ENCODE assay signal across 24 mouse cellular contexts in the genomic region with DNA sequence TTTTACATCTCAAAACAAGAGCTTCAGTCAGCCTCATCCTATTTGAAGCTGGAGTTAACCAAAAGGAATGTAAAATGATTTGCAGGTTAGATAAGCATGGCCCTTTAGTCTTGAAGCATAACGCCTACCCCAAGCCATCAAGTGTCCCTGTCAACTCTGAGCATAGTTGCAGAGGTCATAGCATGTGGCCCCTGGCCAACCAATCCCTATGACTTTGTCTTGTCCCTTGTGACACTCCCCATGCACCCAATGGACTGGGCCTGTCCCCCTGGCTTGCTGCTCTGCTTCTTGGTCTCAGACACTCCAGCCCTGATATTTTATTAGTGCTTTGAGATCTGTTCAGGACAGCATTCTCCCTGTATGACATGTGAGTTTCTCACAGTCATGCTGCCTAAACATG. TPM values are rescaled to one million over a fixed set of nuclear protein-coding genes. Genes with fewer than 3 reads are reported as not detected.
DNase-seq lines count a peak whose midpoint lies in the region; ATAC-seq and TF ChIP-seq lines count a peak whose summit lies in the region.
"Had no signal": no experiment of that assay in that cellular context is flagged by ENCODE, and none has a peak within 500 bp of the region (broad histone marks: within the 10 kb centered on the region; RNA-seq: fewer than 3 reads in every experiment).

No protein-coding gene starts in this region.

- H3K4me1 ChIP-seq in heart, adult 2 months (ENCODE audit: control insufficient read depth, insufficient read depth, low read length) = peaks cover 15% of the 10 kb centered on the region
- 0 out of 2 replicates have a peak, but pooled peaks cover 3% of the 10 kb centered on the region for H3K4me1 ChIP-seq in heart, embryonic 10.5 days
- H3K4me1 ChIP-seq in liver, embryonic 16.5 days (ENCODE audit: control insufficient read depth, low read depth, low read length) = no peaks in the 10 kb centered on the region; the same call in 1 of the 2 replicates
- peaks cover 30% of the 10 kb centered on the region for H3K4me1 ChIP-seq in brown adipose tissue, adult 24 weeks (ENCODE audit: control insufficient read depth, insufficient read depth, insufficient read length, low read length)
- H3K4me1 ChIP-seq: forebrain, embryonic 12.5 days; forebrain, embryonic 15.5 days; hindbrain, embryonic 10.5 days had no signal

- no peak overlapping the region for H3K4me3 ChIP-seq in heart, adult 2 months
- no peak overlapping the region for H3K4me3 ChIP-seq in heart, embryonic 10.5 days
- H3K4me3 ChIP-seq in liver, embryonic 16.5 days (ENCODE audit: low read depth, low read length) = no peak overlapping the region
- no peak overlapping the region for H3K4me3 ChIP-seq in brown adipose tissue, adult 24 weeks (ENCODE audit: insufficient read depth, low read depth, low read length)
- H3K4me3 ChIP-seq: embryonic facial prominence, embryonic 10.5 days; embryonic facial prominence, embryonic 13.5 days; erythroblast, embryonic 14.5 days; forebrain, embryonic 12.5 days; forebrain, embryonic 15.5 days; hindbrain, embryonic 10.5 days; hindbrain, embryonic 13.5 days had no signal

- no peak for TF ChIP-seq POLR2A in heart, adult 2 months (IDR thresholded peaks at IDR 0.05; ENCODE audit: insufficient read depth, low read depth, low read length)

- intact Hi-C loops in heart, adult 2 months (cut with DNase I) = no loop called here

- peak; percentile 37; the same call in 1 of the 2 replicates for ATAC-seq in liver, embryonic 16.5 days (ENCODE audit: low read depth)
- ATAC-seq: activated CD4-positive, CD25-positive, alpha-beta regulatory T cell, adult 4 months; forebrain, embryonic 15.5 days; hindbrain, embryonic 16.5 days had no signal

- no peak for TF ChIP-seq CTCF in heart, adult 2 months (IDR thresholded peaks at IDR 0.05)

- H3K27ac ChIP-seq in heart, adult 2 months = peak overlapping the region; percentile 24
- H3K27ac ChIP-seq in heart, embryonic 10.5 days = no peak overlapping the region
- H3K27ac ChIP-seq in liver, embryonic 16.5 days (ENCODE audit: low read length) = no peak overlapping the region
- H3K27ac ChIP-seq in brown adipose tissue, adult 24 weeks (replicated peaks; ENCODE audit: low read depth, low read length) = peak overlapping the region; percentile 26; the same call in 1 of the 2 replicates
- H3K27ac ChIP-seq: embryonic facial prominence, embryonic 13.5 days; forebrain, embryonic 12.5 days; forebrain, embryonic 15.5 days; hindbrain, embryonic 10.5 days; hindbrain, embryonic 13.5 days had no signal

- no peak for TF ChIP-seq EP300 in heart, adult 2 months (IDR thresholded peaks at IDR 0.05; ENCODE audit: insufficient read depth, low read depth, low read length)

- no peaks in the 10 kb centered on the region for H3K9me3 ChIP-seq in heart, embryonic 10.5 days
- H3K9me3 ChIP-seq in liver, embryonic 16.5 days (replicated peaks; ENCODE audit: control insufficient read depth, low read length) = no peaks in the 10 kb centered on the region
- H3K9me3 ChIP-seq: embryonic facial prominence, embryonic 10.5 days; embryonic facial prominence, embryonic 13.5 days; forebrain, embryonic 12.5 days; forebrain, embryonic 15.5 days; hindbrain, embryonic 10.5 days; hindbrain, embryonic 13.5 days had no signal

- no peaks in the 10 kb centered on the region for H3K79me2 ChIP-seq in heart, adult 2 months (replicated peaks; ENCODE audit: control insufficient read depth, insufficient read depth, low read length)

- H3K36me3 ChIP-seq in heart, adult 2 months (ENCODE audit: control insufficient read depth, insufficient read depth, low read length) = peaks cover 3% of the 10 kb centered on the region; the same call in 1 of the 2 replicates
- H3K36me3 ChIP-seq in heart, embryonic 10.5 days = no peaks in the 10 kb centered on the region
- H3K36me3 ChIP-seq in liver, embryonic 16.5 days (ENCODE audit: control insufficient read depth, insufficient read depth) = no peaks in the 10 kb centered on the region
- H3K36me3 ChIP-seq: embryonic facial prominence, embryonic 10.5 days; embryonic facial prominence, embryonic 13.5 days; forebrain, embryonic 12.5 days; forebrain, embryonic 15.5 days; hindbrain, embryonic 13.5 days had no signal

- H3K9ac ChIP-seq in heart, adult 2 months (ENCODE audit: low read depth, low read length) = no peak overlapping the region
- no peak overlapping the region for H3K9ac ChIP-seq in liver, embryonic 16.5 days (ENCODE audit: low read depth, low read length)
- H3K9ac ChIP-seq: embryonic facial prominence, embryonic 13.5 days; forebrain, embryonic 12.5 days; forebrain, embryonic 15.5 days; hindbrain, embryonic 13.5 days had no signal

- H3K27me3 ChIP-seq in heart, adult 2 months (ENCODE audit: control insufficient read depth, insufficient read depth, low read length) = no peaks in the 10 kb centered on the region
- peaks cover 11% of the 10 kb centered on the region; the same call in 1 of the 2 replicates for H3K27me3 ChIP-seq in heart, embryonic 10.5 days (ENCODE audit: insufficient read depth, poor library complexity, severe bottlenecking)
- H3K27me3 ChIP-seq in liver, embryonic 16.5 days (ENCODE audit: control insufficient read depth, insufficient read depth, low read depth, low read length) = no peaks in the 10 kb centered on the region
- H3K27me3 ChIP-seq: embryonic facial prominence, embryonic 13.5 days; forebrain, embryonic 12.5 days; forebrain, embryonic 15.5 days; hindbrain, embryonic 13.5 days had no signal

- no peak overlapping the region for H3K4me2 ChIP-seq in liver, embryonic 16.5 days (ENCODE audit: low read depth, low read length)
- H3K4me2 ChIP-seq: embryonic facial prominence, embryonic 13.5 days; forebrain, embryonic 12.5 days; forebrain, embryonic 15.5 days; heart, embryonic 11.5 days; hindbrain, embryonic 13.5 days had no signal

- DNase-seq in adrenal gland, postnatal 10 days = peak; percentile 25
- no peak for DNase-seq in adrenal gland, postnatal 25 days
- DNase-seq in heart, adult 2 months = no peak
- no peak for DNase-seq in heart, embryonic 10.5 days (ENCODE audit: low spot score)
- no peak for DNase-seq in liver
- DNase-seq: adrenal gland, adult 8-10 months; cerebellum, adult 11-12 months; cerebellum, adult 8-10 months; cerebellum, postnatal 10 days; cerebellum, postnatal 36 days; embryo, embryonic 11 days; gastrocnemius, postnatal 10 days had no signal

- WGBS in heart, adult 2 months = 80% methylated on average over 1 of the region's 1 CpGs
- 58% methylated on average over 1 of the region's 1 CpGs for WGBS in heart, embryonic 10.5 days
- 54% methylated on average over 1 of the region's 1 CpGs for WGBS in liver, embryonic 16.5 days (ENCODE audit: insufficient replicate concordance)

RNA-seq across cellular contexts. Expression of a gene that starts 30.3 kb away (rescaled TPM):
- 10 to 100 TPM; 23.9 to 29.1 TPM for total RNA-seq in adrenal gland, postnatal 10 days (2021)
- total RNA-seq in adrenal gland, postnatal 25 days (2021) = 17.8 and 27.7 TPM in 2 replicates
- 10 to 100 TPM; 17.2 to 20.3 TPM for total RNA-seq in heart, adult 2 months (2021)
- polyA plus RNA-seq in heart, adult 2 months (2012; rRNA removed) = 8.1 and 10.1 TPM in 2 replicates
- polyA plus RNA-seq in heart, embryonic 10.5 days (2016; fragmentation: Nextera tagmentation; extraction: Ambion mirVana) = 3.1 and 5.0 TPM in 2 replicates
- 1.7 and 2.1 TPM in 2 replicates for polyA plus RNA-seq in liver, embryonic 16.5 days (2015; fragmentation: Nextera tagmentation; extraction: Ambion mirVana)
- 18.2 and 23.7 TPM in 2 replicates for polyA plus RNA-seq in brown adipose tissue, adult 24 weeks (2012; ENCODE audit: insufficient read depth, insufficient read length, missing spikeins)
- polyA plus RNA-seq: erythroblast, embryonic 14.5 days had no signal

Comparison
In these comparisons a context has a peak if more than half of its experiments do, and no peak if none do; other contexts are left out.
1. H3K27ac ChIP-seq: peak in heart, adult 2 months (single experiment) and brown adipose tissue, adult 24 weeks (single experiment); none in heart, embryonic 10.5 days (single experiment) and liver, embryonic 16.5 days (single experiment).